Mouse (Mus musculus) ovary, adult 18-20 months (tissue): Measurements from ENCODE around the gene Serping1.
"Not testable (repeated sequence)": the region's sequence is repeated elsewhere in the genome, so short reads cannot be mapped to it uniquely, and the experiment has no call there.

Source experiments
- DNase-seq: peaks from one replicate; pipeline ENCODE4 v3.0.0; 2022; ENCODE audit warnings: low spot score, mixed read lengths

Gene Serping1

GRCm38 (mm10) chr2:84738271-84738911, 36.9 kb downstream of the Serping1 start:
- DNase-seq, result no peak

- DNase-seq, result no peak
These were observed 37.8 kb downstream of the Serping1 start for GRCm38 (mm10) chr2:84737451-84737925.

- DNase-seq, result no peak
These were observed 38.7 kb downstream of the Serping1 start for GRCm38 (mm10) chr2:84736312-84737161.

GRCm38 (mm10) chr2:84735346-84735920, 39.8 kb downstream of the Serping1 start:
- no peak for DNase-seq

DNA sequence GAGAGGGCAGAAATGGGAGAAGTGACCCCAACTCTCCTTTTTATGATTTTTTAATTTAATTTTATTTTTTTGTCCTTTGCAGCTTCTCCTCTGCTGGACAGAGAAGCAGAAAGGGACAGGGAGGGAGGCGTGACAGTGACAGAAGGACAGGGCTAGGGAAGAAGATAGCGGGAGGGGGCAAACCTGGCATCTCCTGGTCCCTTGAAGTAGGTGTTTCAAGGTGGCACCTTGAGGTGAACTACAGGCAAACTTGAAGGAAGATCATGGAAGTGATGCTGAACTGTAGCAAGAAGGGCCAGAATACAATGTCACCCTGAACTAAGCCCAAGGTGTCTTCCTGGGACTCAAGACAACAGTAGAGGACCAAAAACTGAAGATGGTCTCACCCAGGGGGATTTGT, 40.3 kb downstream of the Serping1 start:
- DNase-seq, result no peak

GRCm38 (mm10) chr2:84734351-84734864, 40.8 kb downstream of the Serping1 start:
- no peak for DNase-seq

- DNase-seq, result no peak
These were observed 41.5 kb downstream of the Serping1 start, which contains the start of gene Ypel4 for GRCm38 (mm10) chr2:84733579-84734300. Ypel4 (plus strand) TSS chr2:84734058.

- no peak for DNase-seq
These were observed 42.9 kb downstream of the Serping1 start for GRCm38 (mm10) chr2:84732394-84732793.

GRCm38 (mm10) chr2:84731206-84731605, 44.0 kb downstream of the Serping1 start:
- no peak for DNase-seq

DNA sequence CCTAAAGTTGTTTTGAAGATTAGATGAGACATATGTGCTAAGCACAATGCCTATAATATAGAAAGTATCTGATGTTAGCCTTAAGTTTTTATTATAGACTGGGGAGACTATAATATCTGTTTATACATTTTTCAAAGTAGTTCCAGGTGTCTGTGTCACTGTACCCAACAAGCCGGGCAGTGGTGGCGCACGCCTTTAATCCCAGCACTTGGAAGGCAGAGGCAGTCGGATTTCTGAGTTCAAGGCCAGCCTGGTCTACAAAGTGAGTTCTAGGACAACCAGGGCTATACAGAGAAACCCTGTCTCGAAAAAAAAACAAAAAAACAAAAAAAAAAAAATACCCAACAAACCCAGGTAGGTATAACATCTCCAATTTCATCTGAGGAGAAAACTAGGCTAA, 47.1 kb downstream of the Serping1 start:
- not testable (repeated sequence) for DNase-seq

DNA sequence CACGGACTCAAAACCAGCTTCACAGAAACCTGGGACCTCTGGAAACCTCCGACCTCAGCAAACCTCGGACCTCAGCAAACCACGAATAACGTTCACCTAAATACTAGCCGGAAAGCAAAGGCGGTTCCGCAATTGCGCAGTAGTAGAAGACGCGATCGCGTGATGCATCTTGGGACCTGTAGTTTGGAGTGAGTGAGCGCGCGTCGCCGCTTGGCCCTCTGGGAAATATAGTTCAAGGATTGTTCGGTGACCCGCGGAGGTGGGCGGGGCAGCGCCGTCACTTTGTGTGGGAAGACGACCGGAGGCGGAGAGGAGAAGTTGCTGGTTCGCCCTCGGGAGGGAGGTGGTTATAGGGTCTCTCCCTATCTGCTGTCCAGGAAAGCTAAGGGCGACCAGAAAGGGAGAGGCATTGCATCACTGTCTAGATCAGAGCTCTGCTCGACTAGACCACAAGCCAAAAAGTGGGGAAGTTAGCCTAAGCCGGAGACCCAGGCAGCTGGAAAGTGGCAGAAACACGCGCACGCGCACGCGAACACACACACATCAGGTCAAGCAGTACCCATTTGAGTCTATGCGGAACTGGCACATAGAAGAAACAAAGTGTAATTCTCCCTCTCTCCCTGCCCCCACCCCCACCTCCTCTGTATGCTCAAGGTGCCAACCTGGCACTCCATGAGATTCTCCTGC, 47.9 kb downstream of the Serping1 start, which contains the start of gene Clp1:
Clp1 (minus strand) TSS at position 179 of the 687 bp plus-strand sequence.
- peak; percentile 93 for DNase-seq

DNA sequence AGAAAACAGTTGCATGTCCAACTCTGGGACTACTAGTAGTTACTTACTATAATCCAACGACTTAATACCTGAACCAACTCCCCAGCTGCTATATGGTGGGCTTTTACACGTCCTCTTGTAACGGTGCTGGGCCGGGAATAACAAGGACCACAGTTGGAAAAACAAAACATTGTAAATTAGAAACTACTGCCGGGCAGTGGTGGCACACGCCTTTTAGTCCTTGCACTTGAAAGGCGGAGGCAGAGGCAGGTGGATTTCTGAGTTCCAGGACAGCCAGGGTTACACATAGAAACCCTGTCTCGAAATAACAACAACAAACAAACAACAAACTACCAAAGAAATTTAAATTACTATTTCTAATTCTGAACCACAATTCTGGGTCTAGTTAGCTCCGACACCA, 48.5 kb downstream of the Serping1 start:
- DNase-seq, result no peak

GRCm38 (mm10) chr2:84725770-84726169, 49.5 kb downstream of the Serping1 start:
- DNase-seq, result no peak

GRCm38 (mm10) chr2:84723856-84724255, 51.4 kb downstream of the Serping1 start:
- DNase-seq, result no peak

DNA sequence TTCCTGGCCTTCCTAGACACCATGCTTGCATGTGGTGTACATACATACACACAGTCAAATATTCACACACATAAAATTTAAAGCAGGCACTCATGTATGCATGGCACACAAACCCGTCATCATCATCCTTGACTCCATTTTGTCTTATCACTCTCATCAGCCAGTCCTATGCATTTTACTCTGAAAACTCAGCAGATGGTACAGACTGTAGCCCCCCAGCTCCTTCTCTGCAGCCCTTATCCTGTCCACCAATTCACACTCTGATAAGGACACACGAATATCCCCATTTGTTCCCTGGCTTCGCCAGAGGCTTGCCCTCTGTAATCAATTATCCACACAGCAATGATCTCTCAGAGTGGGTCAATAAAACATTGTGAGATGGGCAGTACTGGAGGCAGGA, 54.1 kb downstream of the Serping1 start:
- no peak for DNase-seq

- DNase-seq, result no peak
These were observed 54.5 kb downstream of the Serping1 start for GRCm38 (mm10) chr2:84720718-84721117.

DNA sequence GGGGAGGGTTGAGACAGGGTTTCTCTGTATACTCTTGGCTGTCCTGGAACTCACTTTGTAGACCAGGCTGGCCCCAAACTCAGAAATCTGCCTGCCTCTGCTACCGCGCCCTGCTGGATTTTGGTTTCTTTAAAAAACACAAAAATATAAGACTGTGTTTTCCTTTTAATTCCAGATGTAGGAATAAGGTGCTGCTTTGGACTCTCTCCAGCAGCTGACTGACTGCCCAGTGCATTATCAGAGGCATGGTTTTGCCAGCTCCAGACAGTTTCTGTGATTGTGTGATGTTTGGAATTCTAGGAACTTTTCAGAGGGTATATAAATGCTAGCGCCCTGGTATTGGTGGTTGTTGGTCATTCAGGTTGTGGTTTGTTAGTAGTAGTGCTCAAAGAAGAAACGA, 57.9 kb downstream of the Serping1 start:
- no peak for DNase-seq

- no peak for DNase-seq
These were observed 58.6 kb downstream of the Serping1 start for GRCm38 (mm10) chr2:84716423-84717355.

GRCm38 (mm10) chr2:84715562-84716361, 59.5 kb downstream of the Serping1 start:
- DNase-seq, result peak; percentile 89
